ENCODE assay signal across 10 mouse cellular contexts in the genomic region with DNA sequence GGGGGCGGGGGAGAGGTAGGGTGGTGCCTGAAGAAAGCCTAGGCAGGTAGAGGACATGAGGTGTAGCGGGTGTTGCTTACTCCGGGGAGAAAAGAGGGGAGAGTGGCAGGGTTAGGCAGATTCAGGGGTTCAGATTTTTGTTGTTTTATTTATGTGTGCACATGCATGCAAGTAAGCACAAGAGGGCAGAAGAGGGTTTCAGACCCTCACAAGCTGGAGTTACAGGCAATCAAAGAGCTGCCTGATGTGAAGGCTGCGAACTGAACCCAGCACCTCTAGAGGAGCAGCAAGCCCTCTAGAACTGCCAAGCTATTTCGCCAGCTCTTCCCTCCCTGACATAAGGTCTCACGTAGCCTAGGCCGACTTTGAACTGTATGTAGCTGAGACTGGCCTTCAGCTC. TPM values are rescaled to one million over a fixed set of nuclear protein-coding genes. Genes with fewer than 3 reads are reported as not detected.
DNase-seq lines count a peak whose midpoint lies in the region; ATAC-seq lines count a peak whose summit lies in the region.
"Had no signal": no experiment of that assay in that cellular context is flagged by ENCODE, and none has a peak within 500 bp of the region (broad histone marks: within the 10 kb centered on the region; RNA-seq: fewer than 3 reads in every experiment).

No protein-coding gene starts in this region.

- peak overlapping the region; percentile 77; the same call in 1 of the 2 replicates for H3K9ac ChIP-seq in heart, embryonic 13.5 days
- no peak overlapping the region for H3K9ac ChIP-seq in limb, embryonic 13.5 days

- H3K27me3 ChIP-seq in heart, embryonic 13.5 days (replicated peaks), result peaks cover 7% of the 10 kb centered on the region
- H3K27me3 ChIP-seq in limb, embryonic 13.5 days, result peaks cover 34% of the 10 kb centered on the region
- H3K27me3 ChIP-seq: stomach, embryonic 15.5 days had no signal

- H3K4me3 ChIP-seq in heart, embryonic 13.5 days, result no peak overlapping the region
- H3K4me3 ChIP-seq in limb, embryonic 13.5 days, result peak overlapping the region; percentile 62; the same call in 1 of the 2 replicates

- ATAC-seq in heart, embryonic 13.5 days (ENCODE audit: extremely low read depth, insufficient number of reproducible peaks, low FRiP score, low TSS enrichment), result no peak
- ATAC-seq in limb, embryonic 13.5 days (ENCODE audit: low FRiP score, low read depth), result no peak
- no peak for ATAC-seq in activated CD4-positive, CD25-positive, alpha-beta regulatory T cell, adult 4 months

- H3K9me3 ChIP-seq in heart, embryonic 13.5 days, result no peaks in the 10 kb centered on the region
- no peaks in the 10 kb centered on the region for H3K9me3 ChIP-seq in limb, embryonic 13.5 days
- H3K9me3 ChIP-seq: stomach, embryonic 15.5 days had no signal

- peaks cover 20% of the 10 kb centered on the region for H3K4me1 ChIP-seq in heart, embryonic 13.5 days
- peaks cover 16% of the 10 kb centered on the region for H3K4me1 ChIP-seq in limb, embryonic 13.5 days

- WGBS in heart, embryonic 13.5 days, result 36% methylated on average over 7 of the region's 7 CpGs
- WGBS in limb, embryonic 13.5 days, result 33% methylated on average over 7 of the region's 7 CpGs

- H3K36me3 ChIP-seq in heart, embryonic 13.5 days, result no peaks in the 10 kb centered on the region
- no peaks in the 10 kb centered on the region for H3K36me3 ChIP-seq in limb, embryonic 13.5 days
- H3K36me3 ChIP-seq: stomach, embryonic 15.5 days had no signal

- H3K4me2 ChIP-seq in heart, embryonic 13.5 days, result peak overlapping the region; percentile 81
- peak overlapping the region; percentile 86 for H3K4me2 ChIP-seq in limb, embryonic 13.5 days (replicated peaks)

- H3K27ac ChIP-seq in heart, embryonic 13.5 days (replicated peaks), result no peak overlapping the region
- no peak overlapping the region for H3K27ac ChIP-seq in limb, embryonic 13.5 days
- H3K27ac ChIP-seq: stomach, embryonic 15.5 days had no signal

- no peak for DNase-seq in heart, adult 9 months (ENCODE audit: low spot score in 2 of 2)
- peak; percentile 60 for DNase-seq in 416B (ENCODE audit: low read depth)
- DNase-seq in NIH3T3 (ENCODE audit: low read depth), result peak; percentile 66
- DNase-seq in right cerebral cortex, postnatal 14 days, result no peak
- no peak for DNase-seq in kidney, postnatal 14 days

RNA-seq across cellular contexts. Expression of gene Capn1, which starts 0.8 kb away (rescaled TPM):
- polyA plus RNA-seq in heart, embryonic 13.5 days (2015; fragmentation: Nextera tagmentation; extraction: Ambion mirVana), result 5.3 and 6.0 TPM in 2 replicates
- polyA plus RNA-seq in limb, embryonic 13.5 days (2015; fragmentation: Nextera tagmentation; extraction: Ambion mirVana), result 7.1 and 8.0 TPM in 2 replicates
- 10 to 100 TPM; 48.8 to 56.7 TPM for polyA plus RNA-seq in activated CD4-positive, CD25-positive, alpha-beta regulatory T cell, adult 4 months (2017; shearing (Covaris generic))

RNA-seq across cellular contexts. Expression of gene Syvn1, which starts 29.8 kb away (rescaled TPM):
- polyA plus RNA-seq in heart, embryonic 13.5 days (2015; fragmentation: Nextera tagmentation; extraction: Ambion mirVana), result 17.6 and 18.6 TPM in 2 replicates
- 27.2 and 34.0 TPM in 2 replicates for polyA plus RNA-seq in limb, embryonic 13.5 days (2015; fragmentation: Nextera tagmentation; extraction: Ambion mirVana)
- polyA plus RNA-seq in activated CD4-positive, CD25-positive, alpha-beta regulatory T cell, adult 4 months (2017; shearing (Covaris generic)), result 10 to 100 TPM; 12.2 to 15.7 TPM

RNA-seq across cellular contexts. Expression of gene Slc22a20, which starts 30.6 kb away (rescaled TPM):
- polyA plus RNA-seq in heart, embryonic 13.5 days (2015; fragmentation: Nextera tagmentation; extraction: Ambion mirVana), result not detected in 2 replicates
- not detected in 2 replicates for polyA plus RNA-seq in limb, embryonic 13.5 days (2015; fragmentation: Nextera tagmentation; extraction: Ambion mirVana)
- polyA plus RNA-seq in activated CD4-positive, CD25-positive, alpha-beta regulatory T cell, adult 4 months (2017; shearing (Covaris generic)), result not detected
- polyA plus RNA-seq: large intestine, adult 2 months; stomach, embryonic 15.5 days had no signal

RNA-seq across cellular contexts. Expression of gene Mrpl49, which starts 41.1 kb away (rescaled TPM):
- 59.8 and 66.3 TPM in 2 replicates for polyA plus RNA-seq in heart, embryonic 13.5 days (2015; fragmentation: Nextera tagmentation; extraction: Ambion mirVana)
- 76.9 and 80.0 TPM in 2 replicates for polyA plus RNA-seq in limb, embryonic 13.5 days (2015; fragmentation: Nextera tagmentation; extraction: Ambion mirVana)
- 10 to 100 TPM; 31.3 to 38.5 TPM for polyA plus RNA-seq in activated CD4-positive, CD25-positive, alpha-beta regulatory T cell, adult 4 months (2017; shearing (Covaris generic))

RNA-seq across cellular contexts. Expression of gene Fau, which starts 41.1 kb away (rescaled TPM):
- 467 and 540 TPM in 2 replicates for polyA plus RNA-seq in heart, embryonic 13.5 days (2015; fragmentation: Nextera tagmentation; extraction: Ambion mirVana)
- polyA plus RNA-seq in limb, embryonic 13.5 days (2015; fragmentation: Nextera tagmentation; extraction: Ambion mirVana), result 760 and 823 TPM in 2 replicates
- 1,000 to 10,000 TPM; 2,454 to 3,437 TPM for polyA plus RNA-seq in activated CD4-positive, CD25-positive, alpha-beta regulatory T cell, adult 4 months (2017; shearing (Covaris generic))

Comparison
In these comparisons a context has a peak if more than half of its experiments do, and no peak if none do; other contexts are left out.
1. DNase-seq: peak in 416B (single experiment) and NIH3T3 (single experiment); none in heart, adult 9 months (0 of 2), right cerebral cortex, postnatal 14 days (single experiment) and kidney, postnatal 14 days (single experiment).